Mouse (Mus musculus) forebrain, embryonic 11.5 days (tissue): ENCODE results near the gene Saal1. TPM values are rescaled to one million over a fixed set of nuclear protein-coding genes. Genes with fewer than 3 reads are reported as not detected.
"Not testable (repeated sequence)": the region's sequence is repeated elsewhere in the genome, so short reads cannot be mapped to it uniquely, and the experiment has no call there.

ENCODE experiments used
- ATAC-seq: fragments of 200-750 bp; cut with Nextera tagmentation; replicated peaks from 2 replicates; pipeline ENCODE4 v1.8.0; 2017; ENCODE audit warnings: moderate TSS enrichment; ENCODE audit not compliant: low FRiP score
- DNase-seq: peaks from one replicate; pipeline ENCODE4 v3.0.0-alpha.2; 2017; ENCODE audit warnings: low spot score
- H3K27ac ChIP-seq: fragments of 300-500 bp; sonication (generic); 2 replicates; pipeline ENCODE4 v1.5.1; 2014; ENCODE audit warnings: low read depth, low read length
- H3K27me3 ChIP-seq: fragments of 300-500 bp; sonication (generic); 2 replicates; pipeline ENCODE4 v1.6.1; 2014; ENCODE audit warnings: mild to moderate bottlenecking, low read length, mixed read lengths; ENCODE audit not compliant: control insufficient read depth, insufficient read depth
- H3K36me3 ChIP-seq: fragments of 300-500 bp; sonication (generic); 2 replicates; pipeline ENCODE4 v1.6.1; 2014; ENCODE audit warnings: mild to moderate bottlenecking, low read length, moderate library complexity, mixed read lengths; ENCODE audit not compliant: control insufficient read depth, insufficient read depth
- H3K4me1 ChIP-seq: fragments of 300-500 bp; sonication (generic); replicated peaks from 2 replicates; pipeline ENCODE4 v1.6.1; 2014; ENCODE audit warnings: low read length, mixed read lengths; ENCODE audit not compliant: control insufficient read depth, insufficient read depth
- H3K4me2 ChIP-seq: fragments of 300-500 bp; sonication (generic); 2 replicates; pipeline ENCODE4 v1.6.1; 2014; ENCODE audit warnings: low read depth, mild to moderate bottlenecking, low read length, moderate library complexity, mixed read lengths; ENCODE audit not compliant: severe bottlenecking
- H3K4me3 ChIP-seq: fragments of 300-500 bp; sonication (generic); 2 replicates; pipeline ENCODE4 v1.5.1; 2014; ENCODE audit warnings: low read depth, low read length
- H3K9ac ChIP-seq: fragments of 300-500 bp; sonication (generic); 2 replicates; pipeline ENCODE4 v1.6.1; 2014; ENCODE audit warnings: low read length
- H3K9me3 ChIP-seq: fragments of 300-500 bp; sonication (generic); 2 replicates; pipeline ENCODE4 v1.6.1; 2016; ENCODE audit warnings: low read length, mixed read lengths; ENCODE audit not compliant: control insufficient read depth
- WGBS: fragments of 180-500 bp; shearing (Covaris S2); extraction: QIAGEN DNeasy Blood & Tissue Kit; methylation state at CpG from one replicate; pipeline ENCODE4 v1.1.7; 2014; 5-methylcytosine and 5-hydroxymethylcytosine counted together
- polyA plus RNA-seq: library from polyadenylated mRNA; unstranded; fragments of >200 nt; fragmentation: Nextera tagmentation; extraction: Ambion mirVana; gene quantifications from 2 replicates; pipeline ENCODE4 v1.2.1, GENCODE M21; 2014

Saal1 gene
- polyA plus RNA-seq, 1 experiment from 2014 or later: 45.3 TPM

- not testable (repeated sequence) for ATAC-seq, H3K36me3 ChIP-seq, H3K4me1 ChIP-seq, H3K9ac ChIP-seq, H3K4me2 ChIP-seq, H3K4me3 ChIP-seq, DNase-seq, H3K27me3 ChIP-seq, H3K27ac ChIP-seq, H3K9me3 ChIP-seq
- WGBS: 49% methylated on average over 5 of the region's 5 CpGs
Observed at GRCm38 (mm10) chr7:46650231-46650630, 60.2 kb downstream of the Saal1 start.

DNA sequence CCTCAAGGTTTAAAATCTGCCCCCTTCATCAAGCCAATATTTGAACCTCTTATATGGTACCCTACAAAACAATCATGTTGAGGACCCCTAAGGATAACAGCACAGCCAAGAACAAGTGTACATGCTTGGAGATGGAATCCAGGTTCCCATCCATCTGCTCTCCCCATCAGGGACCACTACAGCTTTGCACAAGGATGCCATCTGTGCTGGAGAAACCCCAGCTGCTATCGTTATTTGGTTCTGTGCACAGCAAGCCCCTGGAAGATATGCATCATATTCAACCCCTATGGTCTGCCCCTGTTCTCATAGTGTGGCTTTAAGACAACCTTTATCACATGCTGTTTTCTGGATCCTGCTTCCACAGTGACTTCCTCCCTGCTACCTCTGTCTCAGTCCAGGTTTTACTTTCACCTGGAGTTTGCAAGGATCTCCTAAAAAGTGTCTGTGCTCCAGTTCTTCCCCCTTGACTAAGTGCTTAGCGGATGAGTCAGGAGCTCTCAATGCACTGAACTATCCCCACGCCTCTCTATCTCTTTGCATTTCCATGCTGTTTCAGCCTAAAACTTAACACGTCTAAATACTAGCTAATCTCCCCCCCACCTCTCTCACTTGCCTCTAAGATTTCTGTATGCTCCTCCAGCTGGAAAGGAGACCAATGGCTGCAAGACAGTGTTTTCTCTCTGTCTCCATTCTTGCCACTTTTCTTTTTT lies 61.9 kb downstream of the Saal1 start:
- Histone ChIP-seq H3K4me2 (no peak overlapping the region), H3K9ac (no peak overlapping the region), H3K27ac (no peak overlapping the region), H3K4me1 (no peaks in the 10 kb centered on the region), H3K36me3 (no peaks in the 10 kb centered on the region), H3K4me3 (no peak overlapping the region), H3K9me3 (no peaks in the 10 kb centered on the region), H3K27me3 (no peaks in the 10 kb centered on the region)
- WGBS: 84% methylated on average over 4 of the region's 4 CpGs
- no peak for ATAC-seq
- no peak for DNase-seq

DNA sequence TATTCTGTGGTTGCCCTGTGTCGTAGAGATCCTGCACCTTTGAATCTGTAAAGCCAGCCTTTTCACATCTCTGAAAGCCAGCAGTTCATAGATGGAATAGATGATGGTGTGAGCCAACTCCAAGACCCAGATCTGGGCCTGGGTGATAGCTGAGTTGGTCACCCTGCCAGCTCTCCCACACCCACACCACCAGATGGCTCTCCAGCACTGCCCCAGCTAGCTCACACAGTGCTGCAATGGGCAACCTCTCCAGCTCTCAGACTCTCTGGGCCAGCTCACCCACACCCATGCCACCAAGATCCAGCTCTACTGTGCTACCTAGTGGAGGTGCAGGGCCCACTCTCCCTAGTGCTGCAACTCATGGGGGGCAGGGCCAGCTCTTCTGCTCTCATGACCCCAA lies 67.3 kb downstream of the Saal1 start:
- Histone ChIP-seq H3K4me2 (no peak overlapping the region), H3K4me1 (peaks cover 4% of the 10 kb centered on the region; the same call in 1 of the 2 replicates), H3K9me3 (no peaks in the 10 kb centered on the region), H3K36me3 (no peaks in the 10 kb centered on the region), H3K4me3 (no peak overlapping the region), H3K9ac (no peak overlapping the region), H3K27me3 (peaks cover 6% of the 10 kb centered on the region), H3K27ac (no peak overlapping the region)
- ATAC-seq (no peak), DNase-seq (no peak)
- WGBS: 84% methylated on average over 1 of the region's 1 CpGs

GRCm38 (mm10) chr7:46640062-46640461 lies 70.4 kb downstream of the Saal1 start:
- no peak for ATAC-seq
- Histone ChIP-seq H3K4me2 (peak overlapping the region; percentile 69), H3K9me3 (no peaks in the 10 kb centered on the region), H3K9ac (peak overlapping the region; percentile 74), H3K36me3 (no peaks in the 10 kb centered on the region), H3K4me1 (peaks cover 5% of the 10 kb centered on the region; the same call in 1 of the 2 replicates), H3K4me3 (peak overlapping the region; percentile 62), H3K27me3 (peaks cover 6% of the 10 kb centered on the region), H3K27ac (no peak overlapping the region)
- 14% methylated on average over 17 of the region's 17 CpGs for WGBS
- DNase-seq: no peak

- ATAC-seq (peak; percentile 97), DNase-seq (peak; percentile 95)
- peak within 1 kb of the TSS; percentile 62 for H3K4me3 ChIP-seq
- no peaks in the 10 kb centered on the region for H3K9me3 ChIP-seq
- WGBS: under 1% methylated on average over 30 of the region's 30 CpGs
- H3K27me3 ChIP-seq: peaks cover 6% of the 10 kb centered on the region
- no peaks in the 10 kb centered on the region for H3K36me3 ChIP-seq
- H3K4me2 ChIP-seq: peak within 1 kb of the TSS; percentile 69
- peaks cover 5% of the 10 kb centered on the region; the same call in 1 of the 2 replicates for H3K4me1 ChIP-seq
- no peak within 1 kb of the TSS for H3K27ac ChIP-seq
- H3K9ac ChIP-seq: peak within 1 kb of the TSS; percentile 74
Observed at GRCm38 (mm10) chr7:46639692-46640031, 70.8 kb downstream of the Saal1 start, which contains the start of gene Sergef. Gene Sergef (minus strand): TSS chr7:46639807.

- WGBS: 10% methylated on average over 32 of the region's 32 CpGs
- peak overlapping the region; percentile 62 for H3K4me3 ChIP-seq
- peaks cover 6% of the 10 kb centered on the region for H3K27me3 ChIP-seq
- DNase-seq (no peak), ATAC-seq (peak; percentile 37; the same call in 1 of the 2 replicates)
- peaks cover 5% of the 10 kb centered on the region; the same call in 1 of the 2 replicates for H3K4me1 ChIP-seq
- peak overlapping the region; percentile 74 for H3K9ac ChIP-seq
- H3K4me2 ChIP-seq: peak overlapping the region; percentile 69
- H3K9me3 ChIP-seq: no peaks in the 10 kb centered on the region
- H3K36me3 ChIP-seq: no peaks in the 10 kb centered on the region
- no peak overlapping the region for H3K27ac ChIP-seq
Observed at GRCm38 (mm10) chr7:46638889-46639691, 71.4 kb downstream of the Saal1 start.

Other genes with a start within 250 kb of the Saal1 start
- 17.6 and 18.7 TPM in 2 replicates for gene Sergef, start 70.9 kb downstream of the Saal1 start, polyA plus RNA-seq
- gene Tph1, start 38.1 kb downstream of the Saal1 start, polyA plus RNA-seq: 0.13 and 0.19 TPM in 2 replicates
- not detected in 2 replicates for gene Saa3, start 5.0 kb upstream of the Saal1 start, polyA plus RNA-seq
- not detected in 2 replicates for gene Saa4, start 21.9 kb upstream of the Saal1 start, polyA plus RNA-seq
- not detected in 2 replicates for gene Saa1, start 32.3 kb upstream of the Saal1 start, polyA plus RNA-seq
- not detected in 2 replicates for gene Saa2, start 41.1 kb upstream of the Saal1 start, polyA plus RNA-seq
- 18.3 and 23.7 TPM in 2 replicates for gene Hps5, start 85.4 kb upstream of the Saal1 start, polyA plus RNA-seq
- gene Gtf2h1, start 85.4 kb upstream of the Saal1 start, polyA plus RNA-seq: 53.9 and 56.2 TPM in 2 replicates
- gene Ldha, start 130.8 kb upstream of the Saal1 start, polyA plus RNA-seq: 2,020 and 2,118 TPM in 2 replicates
- gene Ldhc, start 150.5 kb upstream of the Saal1 start, polyA plus RNA-seq: 0.13 TPM in 1 of 2 replicates, not detected in the other
- 311 and 322 TPM in 2 replicates for gene Tsg101, start 209.3 kb upstream of the Saal1 start, polyA plus RNA-seq
- 13.9 and 14.3 TPM in 2 replicates for gene Uevld, start 247.8 kb upstream of the Saal1 start, polyA plus RNA-seq